Mouse (Mus musculus): Measurements from ENCODE around the gene Atoh8.

Atoh8 gene

GRCm38 (mm10) chr6:72260981-72261682, 25.8 kb upstream of the Atoh8 start:
- in situ Hi-C loops (cut with MboI; ENCODE audit: low pct_unique_long_range_greater_than_20kb in 1 of 2, low sequenced_read_pairs in 2 of 2, unreplicated experiment in 1 of 2): no loop called here

- in situ Hi-C loops (cut with MboI; ENCODE audit: low pct_unique_long_range_greater_than_20kb in 1 of 2, low sequenced_read_pairs in 2 of 2, unreplicated experiment in 1 of 2): no loop called here
Observed at GRCm38 (mm10) chr6:72259474-72259873, 24.1 kb upstream of the Atoh8 start.

- in situ Hi-C loops (cut with MboI; ENCODE audit: low pct_unique_long_range_greater_than_20kb in 1 of 2, low sequenced_read_pairs in 2 of 2, unreplicated experiment in 1 of 2): no loop called here
Observed at GRCm38 (mm10) chr6:72255294-72255693, 19.9 kb upstream of the Atoh8 start.

GRCm38 (mm10) chr6:72254588-72255075, 19.3 kb upstream of the Atoh8 start:
- in situ Hi-C loops (cut with MboI; ENCODE audit: low pct_unique_long_range_greater_than_20kb in 1 of 2, low sequenced_read_pairs in 2 of 2, unreplicated experiment in 1 of 2): no loop called here

GRCm38 (mm10) chr6:72253911-72254587, 18.7 kb upstream of the Atoh8 start:
- in situ Hi-C loops (cut with MboI; ENCODE audit: low pct_unique_long_range_greater_than_20kb in 1 of 2, low sequenced_read_pairs in 2 of 2, unreplicated experiment in 1 of 2): no loop called here

GRCm38 (mm10) chr6:72253168-72253567, 17.8 kb upstream of the Atoh8 start:
- in situ Hi-C loops (cut with MboI; ENCODE audit: low pct_unique_long_range_greater_than_20kb in 1 of 2, low sequenced_read_pairs in 2 of 2, unreplicated experiment in 1 of 2): no loop called here

GRCm38 (mm10) chr6:72252433-72252832, 17.1 kb upstream of the Atoh8 start:
- in situ Hi-C loops (cut with MboI; ENCODE audit: low pct_unique_long_range_greater_than_20kb in 1 of 2, low sequenced_read_pairs in 2 of 2, unreplicated experiment in 1 of 2): no loop called here

GRCm38 (mm10) chr6:72249981-72250380, 14.6 kb upstream of the Atoh8 start:
- in situ Hi-C loops (cut with MboI; ENCODE audit: low pct_unique_long_range_greater_than_20kb in 1 of 2, low sequenced_read_pairs in 2 of 2, unreplicated experiment in 1 of 2): no loop called here

- in situ Hi-C loops (cut with MboI; ENCODE audit: low pct_unique_long_range_greater_than_20kb in 1 of 2, low sequenced_read_pairs in 2 of 2, unreplicated experiment in 1 of 2): no loop called here
Observed at GRCm38 (mm10) chr6:72248150-72248914, 13.0 kb upstream of the Atoh8 start.

GRCm38 (mm10) chr6:72246303-72246702, 10.9 kb upstream of the Atoh8 start:
- in situ Hi-C loops (cut with MboI; ENCODE audit: low pct_unique_long_range_greater_than_20kb in 1 of 2, low sequenced_read_pairs in 2 of 2, unreplicated experiment in 1 of 2): no loop called here

- in situ Hi-C loops (cut with MboI; ENCODE audit: low pct_unique_long_range_greater_than_20kb in 1 of 2, low sequenced_read_pairs in 2 of 2, unreplicated experiment in 1 of 2): no loop called here
Observed at GRCm38 (mm10) chr6:72244569-72245285, 9.3 kb upstream of the Atoh8 start.

- in situ Hi-C loops (cut with MboI; ENCODE audit: low pct_unique_long_range_greater_than_20kb in 1 of 2, low sequenced_read_pairs in 2 of 2, unreplicated experiment in 1 of 2): no loop called here
Observed at GRCm38 (mm10) chr6:72244144-72244549, 8.8 kb upstream of the Atoh8 start.

- in situ Hi-C loops (cut with MboI; ENCODE audit: low pct_unique_long_range_greater_than_20kb in 1 of 2, low sequenced_read_pairs in 2 of 2, unreplicated experiment in 1 of 2): no loop called here
Observed at GRCm38 (mm10) chr6:72242532-72243320, 7.3 kb upstream of the Atoh8 start.

GRCm38 (mm10) chr6:72241843-72242154, 6.4 kb upstream of the Atoh8 start:
- in situ Hi-C loops (cut with MboI; ENCODE audit: low pct_unique_long_range_greater_than_20kb in 1 of 2, low sequenced_read_pairs in 2 of 2, unreplicated experiment in 1 of 2): no loop called here

- in situ Hi-C loops (cut with MboI; ENCODE audit: low pct_unique_long_range_greater_than_20kb in 1 of 2, low sequenced_read_pairs in 2 of 2, unreplicated experiment in 1 of 2): no loop called here
Observed at GRCm38 (mm10) chr6:72241133-72241842, 5.9 kb upstream of the Atoh8 start.

GRCm38 (mm10) chr6:72240042-72240441, 4.7 kb upstream of the Atoh8 start:
- in situ Hi-C loops (cut with MboI; ENCODE audit: low pct_unique_long_range_greater_than_20kb in 1 of 2, low sequenced_read_pairs in 2 of 2, unreplicated experiment in 1 of 2): no loop called here

GRCm38 (mm10) chr6:72237035-72237434, 1.7 kb upstream of the Atoh8 start:
- in situ Hi-C loops (cut with MboI; ENCODE audit: low pct_unique_long_range_greater_than_20kb in 1 of 2, low sequenced_read_pairs in 2 of 2, unreplicated experiment in 1 of 2): loop anchor here in 1 of 2 experiments (5.0 kb wide), 1 partner anchor 50 kb away; no protein-coding TSS in a partner anchor
